Mouse (Mus musculus) lung, postnatal 36 days (tissue): ENCODE measurements at regions not wholly inside any gene's neighbourhood (a gene's known extent, or its start where the extent isn't known, plus 50 kb on each side); places are given as distances from the start of the nearest gene placed in this dataset.

Experiments
- DNase-seq: peaks from one replicate; pipeline ENCODE4 v3.0.0; 2022; ENCODE audit warnings: mixed read lengths

DNA sequence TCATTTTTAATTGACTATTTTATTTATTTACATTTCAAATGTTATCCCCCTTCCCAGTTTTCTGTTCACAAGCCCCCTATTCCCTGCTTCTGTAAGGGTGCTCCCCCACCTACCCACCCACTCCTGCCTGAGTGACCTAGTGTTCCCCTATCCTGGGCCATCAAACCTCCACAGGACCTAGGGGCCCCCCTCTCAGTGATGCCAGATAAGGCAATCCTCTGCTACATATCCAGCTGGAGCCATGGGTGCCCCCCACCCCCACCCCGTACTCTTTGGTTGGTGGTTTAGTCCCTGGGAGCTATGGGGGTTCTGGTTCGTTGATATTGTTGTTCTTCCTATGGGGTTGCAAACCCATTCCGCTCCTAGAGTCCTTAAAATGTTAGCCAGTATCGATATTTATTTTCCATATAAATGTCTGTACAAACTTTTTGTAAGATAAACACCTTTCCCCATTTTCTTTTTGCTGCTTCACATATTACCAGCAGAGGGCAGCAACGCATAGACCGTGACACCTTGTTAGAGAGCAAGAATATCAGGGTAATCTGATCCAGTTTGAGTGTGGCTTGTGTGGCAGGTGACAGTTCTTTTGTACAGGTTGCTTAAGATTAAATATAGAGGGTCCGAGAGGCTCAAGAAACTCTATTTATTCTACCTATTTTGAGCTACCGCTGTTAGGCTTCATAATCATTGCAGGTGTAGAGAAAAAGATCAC lies 177.2 kb upstream of the Scn7a start:
- DNase-seq, result peak; percentile 28

- no peak for DNase-seq
Observed at GRCm38 (mm10) chr2:66941188-66941587, 156.5 kb upstream of the Scn7a start.

DNA sequence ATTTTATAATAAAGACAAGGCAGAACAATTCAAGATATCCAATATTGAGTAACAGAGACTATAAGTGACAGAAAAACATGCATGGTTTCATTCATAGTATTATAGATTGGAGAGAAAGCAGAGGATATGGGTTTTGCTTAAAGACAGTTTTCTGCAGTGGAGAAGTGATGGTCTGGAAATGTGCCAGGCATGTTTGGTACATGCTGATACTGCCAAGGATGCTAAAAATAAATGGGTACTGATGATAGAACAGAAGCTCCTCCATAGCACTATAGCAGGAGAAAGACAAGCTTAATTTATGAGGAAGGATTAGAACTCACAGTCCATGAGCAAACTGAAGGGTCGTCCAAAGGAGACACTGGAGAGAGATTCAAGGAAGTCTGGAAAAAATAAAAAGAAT lies 113.3 kb upstream of the Scn7a start:
- DNase-seq, result no peak

DNA sequence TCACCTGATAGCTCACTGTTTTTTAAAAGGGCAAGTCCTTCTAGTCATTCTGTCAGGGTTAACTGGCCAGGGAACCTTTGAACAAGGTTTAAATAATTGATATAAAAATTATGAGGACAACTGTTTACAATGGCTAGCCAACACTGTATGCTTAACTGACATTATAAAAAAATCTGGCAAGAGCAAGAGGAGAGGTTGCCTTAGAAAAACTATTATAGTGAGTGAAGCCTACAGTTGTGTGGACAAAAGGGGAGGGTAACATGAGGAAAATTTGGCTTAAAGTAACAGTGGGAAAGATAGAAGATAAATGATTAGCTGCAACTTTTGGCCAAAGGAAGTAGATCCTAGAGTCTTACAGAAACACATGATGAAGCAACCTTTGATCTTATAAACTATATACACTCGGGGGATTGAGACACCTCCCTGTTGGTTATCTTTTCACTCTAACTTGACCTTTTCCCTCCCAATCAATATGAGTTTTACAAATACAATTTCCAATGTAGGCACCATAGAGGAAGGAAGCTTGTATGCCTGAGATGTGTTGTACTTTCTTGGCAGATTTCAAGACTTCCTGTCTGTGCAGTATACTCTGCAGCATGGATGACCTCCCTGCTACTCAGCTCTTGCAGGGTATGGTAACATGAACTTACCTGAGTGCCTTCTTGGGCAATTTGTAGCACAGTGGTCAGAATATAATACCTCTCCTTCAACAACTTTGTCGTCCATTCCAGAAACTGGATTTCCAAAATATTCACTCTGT lies 82.9 kb upstream of the Scn7a start:
- DNase-seq, result no peak
